Comparison of ENCODE assay signal across 9 mouse cellular contexts in the genomic region with DNA sequence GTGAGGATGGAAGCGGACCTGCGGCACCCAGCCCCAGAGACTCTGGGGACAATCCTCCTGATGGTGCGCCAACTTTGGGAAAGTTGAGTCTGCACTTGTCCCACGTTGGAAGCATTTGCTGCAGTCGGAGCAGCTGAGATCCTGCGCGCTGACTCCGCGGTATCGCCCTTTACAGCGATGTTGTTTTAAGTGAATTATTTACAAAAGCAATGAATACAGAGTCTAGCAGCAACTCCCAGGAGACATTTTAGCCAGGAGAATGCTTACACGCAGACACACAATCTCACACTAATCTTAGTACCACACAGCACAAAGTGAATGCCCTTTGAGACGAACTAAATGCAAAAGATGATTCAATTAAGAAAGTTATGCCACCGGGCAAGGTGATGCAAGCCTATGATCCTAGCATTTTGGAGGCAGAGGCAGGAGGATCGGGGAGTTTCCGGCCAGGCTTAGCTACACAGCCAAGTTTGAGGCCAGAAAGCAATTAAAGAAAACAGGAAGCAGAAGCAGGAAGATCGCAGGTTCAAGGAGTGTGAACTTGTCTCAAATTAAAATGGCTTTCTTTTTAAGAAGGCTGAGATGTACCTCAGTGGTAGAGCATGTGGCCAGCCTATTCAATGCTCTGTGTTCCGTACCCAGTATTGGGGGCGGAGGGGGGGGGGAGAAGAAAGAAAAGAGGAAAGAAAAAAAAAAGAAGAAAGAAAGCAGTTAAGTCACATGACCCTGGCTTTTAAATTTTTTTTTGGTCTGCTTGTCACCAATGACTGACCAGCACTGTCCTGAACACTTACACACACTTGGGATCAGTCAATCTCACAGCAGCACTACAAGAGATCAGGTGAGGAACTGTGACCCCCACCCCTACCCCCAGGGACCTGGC. TPM values are rescaled to one million over a fixed set of nuclear protein-coding genes. Genes with fewer than 3 reads are reported as not detected.
DNase-seq lines count a peak whose midpoint lies in the region; ATAC-seq lines count a peak whose summit lies in the region.
"Had no signal": no experiment of that assay in that cellular context is flagged by ENCODE, and none has a peak within 500 bp of the region (broad histone marks: within the 10 kb centered on the region; RNA-seq: fewer than 3 reads in every experiment).

No protein-coding gene starts in this region.

- peak overlapping the region; percentile 70 for H3K27ac ChIP-seq in heart, embryonic 13.5 days (replicated peaks)
- peak overlapping the region; percentile 83 for H3K27ac ChIP-seq in hindbrain, embryonic 15.5 days (replicated peaks)

- H3K36me3 ChIP-seq in heart, embryonic 13.5 days: 0 out of 2 replicates have a peak, but pooled peaks cover 10% of the 10 kb centered on the region
- no peaks in the 10 kb centered on the region for H3K36me3 ChIP-seq in hindbrain, embryonic 15.5 days

- H3K9me3 ChIP-seq in heart, embryonic 13.5 days: no peaks in the 10 kb centered on the region
- no peaks in the 10 kb centered on the region for H3K9me3 ChIP-seq in hindbrain, embryonic 15.5 days

- peaks cover 4% of the 10 kb centered on the region; the same call in 1 of the 2 replicates for H3K27me3 ChIP-seq in heart, embryonic 13.5 days (replicated peaks)
- no peaks in the 10 kb centered on the region for H3K27me3 ChIP-seq in hindbrain, embryonic 15.5 days
- H3K27me3 ChIP-seq: Patski had no signal

- peaks cover 47% of the 10 kb centered on the region for H3K4me1 ChIP-seq in heart, embryonic 13.5 days
- H3K4me1 ChIP-seq in hindbrain, embryonic 15.5 days (replicated peaks): peaks cover 60% of the 10 kb centered on the region

- peak overlapping the region; percentile 77 for H3K4me3 ChIP-seq in heart, embryonic 13.5 days
- peak overlapping the region; percentile 89 for H3K4me3 ChIP-seq in hindbrain, embryonic 15.5 days

- intact Hi-C loops in heart, postnatal 36 days (cut with DNase I): loop anchor here (2.0 kb wide), 1 partner anchor 14 kb away; no protein-coding TSS in a partner anchor
- intact Hi-C loops in gastrocnemius, postnatal 36 days (cut with DNase I): no loop called here

- peak overlapping the region; percentile 91 for H3K4me2 ChIP-seq in heart, embryonic 13.5 days
- H3K4me2 ChIP-seq in hindbrain, embryonic 15.5 days: peak overlapping the region; percentile 64

- no peak for ATAC-seq in heart, embryonic 13.5 days (ENCODE audit: extremely low read depth, insufficient number of reproducible peaks, low FRiP score, low TSS enrichment)
- peak; percentile 36 for ATAC-seq in activated CD4-positive, CD25-positive, alpha-beta regulatory T cell, adult 4 months
- no peak for ATAC-seq in hindbrain, embryonic 15.5 days (ENCODE audit: low FRiP score, low read depth)
- ATAC-seq in megakaryocyte progenitor cell, adult 5-6 weeks (replicated peaks; ENCODE audit: poor library complexity): peak; percentile 23
- ATAC-seq: Patski had no signal

- H3K9ac ChIP-seq in heart, embryonic 13.5 days: peak overlapping the region; percentile 61
- peak overlapping the region; percentile 90 for H3K9ac ChIP-seq in hindbrain, embryonic 15.5 days

- WGBS in heart, embryonic 13.5 days: 63% methylated on average over 19 of the region's 19 CpGs
- 44% methylated on average over 19 of the region's 19 CpGs for whole genome bisulfite sequencing in hindbrain, embryonic 15.5 days

- no peak for DNase-seq in heart, postnatal 36 days
- DNase-seq in urinary bladder, postnatal 36 days (ENCODE audit: low spot score in 2 of 2): no peak
- DNase-seq in right cerebral cortex, postnatal 4 days: no peak
- no peak for DNase-seq in gastrocnemius, postnatal 36 days

RNA-seq across cellular contexts. Expression of gene Cotl1, which starts 2.0 kb away (rescaled TPM):
- 40.2 and 51.4 TPM in 2 replicates for polyA plus RNA-seq in heart, embryonic 13.5 days (2015; fragmentation: Nextera tagmentation; extraction: Ambion mirVana)
- 10 to 100 TPM; 17.5 to 19.0 TPM for total RNA-seq in heart, postnatal 36 days (2021)
- polyA plus RNA-seq in activated CD4-positive, CD25-positive, alpha-beta regulatory T cell, adult 4 months (2017; shearing (Covaris generic)): 100 to 1,000 TPM; 219 to 262 TPM
- polyA plus RNA-seq in hindbrain, embryonic 15.5 days (2015; fragmentation: Nextera tagmentation; extraction: Ambion mirVana): 147 and 151 TPM in 2 replicates
- total RNA-seq in megakaryocyte progenitor cell, adult 5-6 weeks (2015): 88.7 and 123 TPM in 2 replicates
- 101 and 127 TPM in 2 replicates for total RNA-seq in megakaryocyte progenitor cell, adult 5-6 weeks (2017)
- 1 to 10 TPM; 4.8 to 6.6 TPM for total RNA-seq in gastrocnemius, postnatal 36 days (2021)

RNA-seq across cellular contexts. Expression of gene Klhl36, which starts 23.7 kb away (rescaled TPM):
- 10.1 and 10.9 TPM in 2 replicates for polyA plus RNA-seq in heart, embryonic 13.5 days (2015; fragmentation: Nextera tagmentation; extraction: Ambion mirVana)
- 1 to 10 TPM; 2.5 to 2.6 TPM for total RNA-seq in heart, postnatal 36 days (2021)
- 1 to 10 TPM; 5.6 to 8.1 TPM for polyA plus RNA-seq in activated CD4-positive, CD25-positive, alpha-beta regulatory T cell, adult 4 months (2017; shearing (Covaris generic))
- 17.3 TPM in 2 replicates for polyA plus RNA-seq in hindbrain, embryonic 15.5 days (2015; fragmentation: Nextera tagmentation; extraction: Ambion mirVana)
- 1.2 and 2.2 TPM in 2 replicates for total RNA-seq in megakaryocyte progenitor cell, adult 5-6 weeks (2015)
- 3.3 and 8.0 TPM in 2 replicates for total RNA-seq in megakaryocyte progenitor cell, adult 5-6 weeks (2017)
- 1 to 10 TPM; 1.0 to 1.4 TPM for total RNA-seq in gastrocnemius, postnatal 36 days (2021)

Comparison
In these comparisons a context has a peak if more than half of its experiments do, and no peak if none do; other contexts are left out.
1. ATAC-seq: peak in activated CD4-positive, CD25-positive, alpha-beta regulatory T cell, adult 4 months (single experiment) and megakaryocyte progenitor cell, adult 5-6 weeks (single experiment); none in heart, embryonic 13.5 days (single experiment) and hindbrain, embryonic 15.5 days (single experiment).
2. RNA of gene Cotl1, which starts 2.0 kb away (total RNA-seq): 88.7 to 127 TPM in megakaryocyte progenitor cell, adult 5-6 weeks; 17.5 to 19.0 TPM in heart, postnatal 36 days and 4.8 to 6.6 TPM in gastrocnemius, postnatal 36 days; every median in the first group is over 4 times any median in the second.